Mouse (Mus musculus) spleen, postnatal 4 days (tissue): ENCODE measurements around the gene Vsig10l.

Source experiments
- DNase-seq, 2 experiments: peaks; one replicate each; pipeline ENCODE4 v3.0.0; 2022; ENCODE audit warnings: low spot score in 2 of 2

Vsig10l gene

DNA sequence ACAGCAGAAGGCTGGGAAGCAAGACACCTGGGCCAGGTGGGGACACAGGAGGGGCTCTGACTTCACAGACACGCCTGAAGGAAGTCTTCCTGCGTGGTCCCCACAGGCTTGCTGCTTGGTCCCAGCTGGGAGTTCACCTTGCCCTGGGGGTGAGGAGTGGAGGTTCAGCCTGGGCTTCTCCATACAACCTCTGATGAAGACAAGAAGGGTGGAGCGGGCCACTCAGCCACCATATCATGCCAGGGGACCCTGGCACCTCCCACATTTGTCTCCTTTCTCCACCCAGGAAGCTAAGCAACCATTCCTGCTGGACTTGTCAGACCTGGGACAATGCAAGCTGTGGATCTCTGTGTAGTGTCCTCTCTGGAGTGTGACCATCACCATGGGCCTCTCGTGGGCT, at the start of gene Vsig10l:
Vsig10l (plus strand) TSS at position 301 of the 400 bp plus-strand sequence.
- no peak for DNase-seq

- DNase-seq, result no peak
Observed at GRCm38 (mm10) chr7:43417298-43417697, 45.7 kb upstream of the Vsig10l start.

GRCm38 (mm10) chr7:43422995-43423617, 39.8 kb upstream of the Vsig10l start:
- DNase-seq, result peak; percentile 78 to 93

- DNase-seq, result no peak
Observed at GRCm38 (mm10) chr7:43423991-43424625, 38.8 kb upstream of the Vsig10l start.

GRCm38 (mm10) chr7:43427406-43427805, 35.5 kb upstream of the Vsig10l start, which contains the start of gene Lim2:
Gene Lim2, plus strand, starts transcription at chr7:43427670.
- DNase-seq, result no peak

- DNase-seq, result no peak
Observed at GRCm38 (mm10) chr7:43429500-43429899, 33.5 kb upstream of the Vsig10l start.

GRCm38 (mm10) chr7:43432891-43433290, 30.1 kb upstream of the Vsig10l start:
- no peak for DNase-seq

GRCm38 (mm10) chr7:43434676-43435075, 28.3 kb upstream of the Vsig10l start:
- no peak for DNase-seq

DNA sequence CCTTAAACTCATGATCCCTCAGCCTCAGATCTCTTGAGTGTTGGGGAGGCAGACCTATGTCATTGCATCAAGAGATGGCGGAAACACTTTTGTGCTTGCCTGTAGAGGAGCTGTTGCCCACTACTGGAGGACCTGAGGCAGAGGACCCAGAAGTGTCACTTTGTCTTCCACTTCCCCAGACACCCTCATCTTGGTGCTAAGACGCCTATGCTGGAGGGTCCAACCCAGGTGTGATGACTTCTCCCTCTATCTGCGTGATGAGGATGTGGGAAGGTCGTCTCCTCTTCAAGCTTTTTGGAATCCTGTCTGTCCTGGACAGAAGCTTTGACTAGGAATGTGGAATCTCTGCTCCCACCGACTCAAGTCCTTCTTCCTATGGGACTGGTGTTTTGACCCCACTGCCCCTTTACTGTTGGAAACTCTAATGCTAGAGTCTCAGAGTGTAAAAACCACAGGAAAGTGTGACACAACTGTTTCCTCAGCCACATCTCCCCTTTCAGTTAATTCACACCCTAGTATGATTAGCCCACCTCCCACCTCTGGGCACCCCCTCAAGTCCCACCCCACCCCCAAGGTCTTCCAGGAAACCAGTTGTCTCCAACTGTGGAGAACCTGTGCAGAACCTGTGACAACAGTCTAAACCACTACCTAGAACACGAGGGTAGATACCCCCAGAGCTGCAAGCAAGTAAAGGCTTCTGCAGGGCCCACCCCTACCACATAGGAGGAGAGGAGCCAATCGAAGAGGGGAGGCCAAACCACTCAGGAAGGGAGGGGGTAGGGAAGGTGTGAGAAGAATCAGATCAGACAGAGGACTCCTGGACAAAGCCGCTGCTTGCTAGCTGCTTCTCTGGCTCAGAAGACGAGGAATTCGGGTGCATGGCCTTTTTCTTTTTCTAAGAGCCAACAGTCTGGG, 26.4 kb upstream of the Vsig10l start, which contains the start of gene Nkg7:
Nkg7 (plus strand) TSS at position 733 of the 915 bp plus-strand sequence.
- DNase-seq, result no peak

- DNase-seq, result no peak
Observed at GRCm38 (mm10) chr7:43438611-43439010, 24.3 kb upstream of the Vsig10l start.

GRCm38 (mm10) chr7:43440482-43440881, 22.5 kb upstream of the Vsig10l start, which contains the start of gene Cldnd2:
Gene Cldnd2, plus strand, starts transcription at chr7:43440782.
- no peak for DNase-seq

GRCm38 (mm10) chr7:43441071-43441470, 21.9 kb upstream of the Vsig10l start:
- no peak for DNase-seq

GRCm38 (mm10) chr7:43442684-43443083, 20.3 kb upstream of the Vsig10l start:
- no peak for DNase-seq

- peak; percentile 70 to 83 for DNase-seq
Observed at GRCm38 (mm10) chr7:43443126-43443916, 19.6 kb upstream of the Vsig10l start.

DNA sequence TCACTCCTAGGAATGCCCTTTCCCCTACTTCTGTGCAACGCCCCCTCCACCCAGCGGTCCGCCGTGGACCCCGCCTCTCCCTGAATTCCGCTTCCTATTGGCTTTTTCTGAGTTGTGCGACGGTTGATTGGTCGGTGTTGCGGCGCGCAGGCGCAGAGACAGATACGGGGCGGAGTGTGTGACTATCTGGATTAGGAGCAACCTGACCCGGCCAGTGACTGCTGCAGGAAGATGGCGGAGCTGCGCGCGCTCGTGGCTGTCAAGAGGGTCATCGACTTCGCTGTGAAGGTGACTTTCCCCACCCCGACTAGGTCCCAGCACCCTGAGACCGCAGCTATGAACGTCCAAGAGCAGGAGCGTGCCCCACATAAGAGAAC, 19.0 kb upstream of the Vsig10l start, which contains the start of the genes Etfb and Gm45233:
Etfb (plus strand) TSS at position 167 of the 377 bp plus-strand sequence.
Gm45233 (plus strand) TSS at position 212 of the 377 bp plus-strand sequence.
- peak; percentile 90 to 94 for DNase-seq

DNA sequence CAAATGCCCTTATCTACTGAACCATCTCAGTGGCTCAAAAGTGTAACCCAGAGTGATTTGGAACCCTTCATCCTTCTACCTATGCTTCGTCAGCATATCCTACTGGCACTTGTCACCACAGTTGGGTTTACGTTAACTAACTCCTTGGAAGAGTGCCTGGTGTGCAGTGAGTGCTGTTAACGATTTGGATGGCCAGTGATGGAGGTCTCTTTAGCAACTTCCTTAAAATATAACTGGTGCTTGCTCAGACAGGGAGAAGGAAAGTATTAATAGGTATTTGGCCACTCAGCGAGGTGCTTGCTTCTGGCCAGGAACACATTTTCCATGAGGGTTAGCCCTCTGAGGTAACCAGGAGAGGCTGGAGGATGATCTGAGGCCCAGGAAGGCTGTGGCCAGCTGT, 15.2 kb upstream of the Vsig10l start:
- DNase-seq, result no peak

DNA sequence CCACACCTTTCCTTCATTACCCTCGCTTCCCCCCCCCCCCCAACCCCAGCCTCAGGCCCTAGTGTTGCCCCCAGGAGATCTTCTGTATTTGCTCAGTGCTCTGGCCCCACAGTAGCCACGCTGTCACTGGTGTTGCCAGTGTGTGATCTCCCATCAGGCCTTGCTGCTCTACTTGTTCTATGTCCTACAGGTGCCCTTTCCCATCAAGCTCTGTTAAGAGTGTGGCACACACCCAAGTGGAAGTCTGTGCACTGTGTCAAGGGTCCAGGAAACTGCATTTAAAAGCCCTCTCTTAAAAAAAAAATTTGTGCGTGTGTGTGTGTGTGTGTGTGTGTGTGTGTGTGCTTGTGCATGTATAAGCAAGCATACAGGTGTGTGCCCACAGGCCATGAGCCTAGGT, 14.7 kb upstream of the Vsig10l start:
- DNase-seq, result no peak

- no peak for DNase-seq
Observed at GRCm38 (mm10) chr7:43449811-43450210, 13.1 kb upstream of the Vsig10l start.

DNA sequence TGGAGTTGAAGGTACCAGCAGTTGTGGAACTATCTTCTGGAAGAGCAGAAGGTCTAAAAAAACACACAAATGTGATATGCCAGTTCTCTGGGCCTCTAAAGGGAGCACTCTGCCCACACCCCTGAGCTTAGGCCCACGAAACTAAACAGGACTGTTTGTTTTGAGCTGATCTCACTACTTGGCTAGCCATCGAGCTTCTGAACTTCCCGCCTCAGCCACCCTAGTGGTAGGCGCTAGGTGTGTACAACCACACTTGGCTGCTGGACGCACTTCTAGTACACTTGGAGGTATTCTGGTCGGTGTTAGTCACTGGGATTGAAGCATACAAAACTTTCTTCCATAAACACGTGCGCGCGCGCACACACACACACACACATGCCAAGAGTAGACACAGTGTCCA, 11.2 kb upstream of the Vsig10l start:
- DNase-seq, result no peak

- DNase-seq, result peak; percentile 60 to 78
Observed at GRCm38 (mm10) chr7:43452609-43453008, 10.3 kb upstream of the Vsig10l start.
